Mouse (Mus musculus) T-helper 2 cell (primary cell): ENCODE results near the gene Olfr1564.
"Not testable (repeated sequence)": the region's sequence is repeated elsewhere in the genome, so short reads cannot be mapped to it uniquely, and the experiment has no call there.

Experiments used
- in situ Hi-C: fragments of 300-600 bp; cut with MboI, MseI; formaldehyde crosslinking; loops from one replicate; pipeline ENCODE4 v1.15.1; 2025; ENCODE audit warnings: high pct_unique_total_duplicates

Gene Olfr1564

GRCm38 (mm10) chr17:33221590-33221989 is at the start of gene Olfr1564:
Olfr1564 (minus strand) TSS chr17:33221690.
- in situ Hi-C loops = no loop called here

DNA sequence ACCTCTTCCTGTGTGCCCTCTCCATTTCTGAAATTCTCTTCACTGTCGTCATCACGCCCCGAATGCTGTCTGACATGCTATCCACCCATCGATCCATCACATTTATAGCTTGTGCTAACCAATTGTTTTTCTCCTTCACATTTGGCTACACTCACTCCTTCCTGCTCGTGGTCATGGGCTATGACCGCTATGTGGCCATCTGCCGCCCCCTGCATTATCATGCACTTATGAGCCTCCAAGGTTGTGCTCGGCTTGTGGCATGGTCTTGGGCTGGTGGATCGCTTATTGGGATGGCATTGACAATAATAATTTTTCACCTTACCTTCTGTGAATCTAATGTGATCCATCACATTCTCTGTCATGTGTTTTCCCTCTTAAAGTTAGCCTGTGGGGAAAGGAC is 47.4 kb upstream of the Olfr1564 start:
- in situ Hi-C loops = no loop called here

DNA sequence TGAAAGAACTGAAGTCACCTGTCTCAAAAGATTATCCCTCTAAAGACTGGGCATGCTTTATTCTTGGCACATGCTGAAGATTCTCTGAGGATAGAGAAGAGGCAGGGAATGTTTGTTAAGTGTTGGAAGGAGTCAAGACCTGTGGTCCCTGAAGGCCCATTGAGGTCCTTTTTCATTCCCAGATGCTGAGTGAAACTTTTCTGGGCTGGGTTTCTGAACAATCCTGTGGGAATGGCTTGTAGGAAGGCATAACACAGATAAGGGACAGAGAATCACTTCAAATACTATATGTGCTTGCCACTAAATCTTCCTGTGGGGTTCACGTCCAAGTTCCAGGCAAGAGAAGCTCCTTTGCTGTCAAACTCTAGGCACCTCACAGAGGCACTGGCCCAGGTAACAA is 42.9 kb upstream of the Olfr1564 start, which contains the start of gene Olfr63:
Gene Olfr63 (plus strand): TSS at position 301 of the 400 bp plus-strand sequence.
- in situ Hi-C loops = no loop called here

DNA sequence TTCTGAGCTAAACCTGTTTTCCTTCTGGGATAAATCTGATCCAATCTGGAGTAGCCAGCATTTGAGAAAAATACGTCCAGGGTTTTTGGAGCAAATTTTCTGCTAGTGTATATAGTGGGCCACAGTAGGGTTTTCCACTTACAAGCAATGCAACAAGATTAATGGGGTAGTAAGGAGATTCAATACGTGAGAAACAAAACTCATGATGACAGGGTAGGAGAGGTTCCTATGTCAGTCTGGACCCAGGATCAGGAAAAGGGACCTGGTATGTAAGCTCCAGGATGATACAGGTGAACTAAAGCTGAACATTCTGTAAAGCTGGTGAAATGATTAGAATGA is 33.8 kb upstream of the Olfr1564 start:
- in situ Hi-C loops = not testable (repeated sequence)

GRCm38 (mm10) chr17:33254530-33255318 is 33.2 kb upstream of the Olfr1564 start, which contains the start of gene Zfp955a:
Zfp955a (minus strand) TSS chr17:33255145.
- in situ Hi-C loops = loop anchor here (5.0 kb wide), 1 partner anchor 38 kb away; no protein-coding TSS in a partner anchor

DNA sequence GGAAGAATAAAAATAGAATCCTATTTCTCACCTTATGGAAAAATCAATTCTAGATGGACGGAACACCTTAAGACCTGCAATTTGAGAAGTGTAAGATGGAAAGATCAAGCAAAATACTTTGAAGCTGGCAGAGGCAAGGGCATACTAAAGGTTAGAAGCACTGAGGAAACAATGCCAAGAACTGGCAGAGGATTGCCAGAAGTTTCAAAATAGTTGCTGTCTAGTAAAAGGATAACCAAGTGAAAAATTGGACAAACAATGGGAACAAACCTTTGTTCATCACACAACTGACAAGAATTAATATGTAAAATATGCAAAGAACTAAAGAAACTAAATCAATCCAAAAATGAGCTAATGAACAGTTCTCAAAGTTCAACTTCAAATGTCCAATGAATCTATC is 15.2 kb upstream of the Olfr1564 start:
- in situ Hi-C loops = not testable (repeated sequence)

GRCm38 (mm10) chr17:33191002-33191401 is 30.5 kb downstream of the Olfr1564 start, which contains the start of gene Olfr239:
Olfr239 (plus strand) TSS chr17:33191302.
- in situ Hi-C loops = not testable (repeated sequence)

DNA sequence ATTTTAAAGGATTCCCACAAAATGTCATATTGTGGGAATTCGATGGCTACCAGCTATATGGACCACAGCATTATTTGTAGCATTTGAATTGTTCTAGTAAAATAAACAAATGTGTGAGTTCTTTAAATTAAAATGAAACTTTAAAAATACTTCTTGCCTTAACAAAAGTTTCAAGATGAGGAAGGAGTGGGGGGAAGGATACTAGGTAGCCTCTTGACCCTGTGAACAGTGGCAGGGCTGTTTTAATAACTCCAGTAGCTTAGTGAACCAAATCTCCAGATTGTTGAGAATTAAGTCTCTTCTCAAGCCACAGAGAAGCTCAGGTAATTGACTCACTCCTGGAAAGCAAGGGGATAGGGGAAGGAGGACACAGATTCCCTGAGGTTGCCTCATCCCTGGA is 53.3 kb downstream of the Olfr1564 start, which contains the start of gene Olfr55:
Gene Olfr55 (plus strand): TSS at position 301 of the 400 bp plus-strand sequence.
- in situ Hi-C loops = not testable (repeated sequence)
